Mouse (Mus musculus) ES-Bruce4 (cell line): ENCODE data around the gene Cdc14b.

Source experiments
- CTCF ChIP-seq: IDR thresholded peaks from one replicate; pipeline ENCODE4 v1.8.1; 2011; ENCODE audit warnings: low read depth, low read length
- POLR2A ChIP-seq: IDR thresholded peaks from one replicate; pipeline ENCODE4 v1.8.1; 2011; ENCODE audit warnings: low read length; ENCODE audit not compliant: insufficient read depth

GRCm38 (mm10) chr13:64273352-64273751 lies 1.7 kb downstream of the Cdc14b start:
- TF ChIP-seq CTCF (no peak), POLR2A (no peak)
